Mouse (Mus musculus) heart, postnatal 4 days (tissue): ENCODE measurements around the gene Chat. TPM values are rescaled to one million over a fixed set of nuclear protein-coding genes. Genes with fewer than 3 reads are reported as not detected.

Source experiments
- DNase-seq: peaks from one replicate; pipeline ENCODE4 v3.0.0; 2021
- total RNA-seq, 2 experiments: library from RNA; stranded (reverse); gene quantifications; 2 replicates each; pipeline ENCODE4 v1.2.3; 2021

Chat gene
- total RNA-seq = not detected

DNA sequence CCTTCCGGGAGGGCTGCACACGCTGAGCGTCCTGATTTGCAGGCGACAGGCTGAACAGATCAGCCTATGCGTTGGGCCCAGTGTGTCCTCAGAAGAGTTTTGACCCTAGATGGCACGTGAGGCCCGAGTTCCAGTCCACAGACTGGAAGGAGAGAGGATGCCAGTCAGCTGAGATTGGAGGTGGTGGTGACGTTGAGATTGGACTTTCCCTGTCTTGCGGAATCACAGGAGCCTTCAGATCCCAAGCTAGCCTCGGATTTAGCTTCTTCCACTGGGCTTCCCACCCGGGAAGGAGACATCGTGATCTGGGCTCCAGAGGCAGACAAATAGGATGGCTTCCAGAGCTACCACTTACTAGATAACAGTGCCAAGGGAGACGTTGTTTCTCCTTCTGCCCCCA, at the start of gene Chat:
Gene Chat, minus strand, starts transcription at position 101 of the 400 bp plus-strand sequence.
- DNase-seq = no peak

DNA sequence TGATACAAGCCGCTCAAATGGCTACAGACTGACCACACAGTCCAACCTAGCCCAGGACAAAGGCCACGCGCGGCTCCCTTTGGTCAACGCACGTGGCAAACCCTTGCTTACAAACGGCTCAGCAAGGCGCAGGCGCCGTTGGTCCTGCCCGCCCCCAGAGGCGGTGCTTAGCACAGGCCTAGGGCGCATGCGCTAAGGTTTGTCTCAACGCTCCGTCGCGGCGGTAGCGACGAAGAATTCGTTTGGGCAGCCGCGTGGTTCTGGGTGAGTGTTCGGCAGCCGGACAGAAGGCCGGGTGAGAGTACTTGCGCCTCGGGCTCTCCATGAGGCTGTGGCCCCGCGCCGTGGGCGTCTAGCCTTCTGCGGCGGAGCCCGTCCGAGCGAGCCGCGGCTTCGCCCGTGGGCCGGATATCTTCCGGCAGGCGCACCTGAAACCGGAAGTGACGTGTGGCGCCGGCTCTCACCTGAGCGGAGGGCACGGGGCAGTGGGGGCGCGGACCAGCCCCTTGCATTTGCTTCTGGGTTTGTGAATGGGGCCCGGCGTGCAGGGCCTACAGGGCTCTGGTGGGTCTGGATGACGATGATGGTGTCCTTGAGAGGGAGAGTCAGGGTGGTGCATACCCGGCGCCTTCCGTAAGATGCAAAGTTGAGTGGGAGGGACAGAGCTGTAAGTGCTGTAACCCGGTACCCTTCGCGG, 47.7 kb upstream of the Chat start, which contains the start of gene Ercc6:
Gene Ercc6, plus strand, starts transcription at position 186 of the 697 bp plus-strand sequence.
- DNase-seq = peak; percentile 96

DNA sequence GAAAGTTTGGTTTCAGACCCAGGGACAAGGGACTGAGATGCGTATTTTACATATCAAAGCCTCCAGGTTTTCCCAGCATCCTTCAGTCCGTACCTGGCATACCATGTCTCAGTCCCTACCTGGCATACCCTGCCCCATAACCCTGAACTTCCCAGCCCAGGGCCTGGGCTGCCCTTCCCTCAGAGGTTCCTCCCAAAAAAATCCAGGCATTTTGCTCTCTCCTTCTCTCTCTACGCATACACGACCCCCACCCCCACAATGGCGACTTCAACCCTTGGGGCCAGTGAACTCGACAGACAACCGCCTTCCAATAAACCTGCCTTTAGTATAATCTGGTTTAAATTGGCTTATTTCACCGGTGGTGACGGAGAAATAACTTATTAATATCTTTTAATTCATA, 47.1 kb upstream of the Chat start:
- DNase-seq = no peak

DNA sequence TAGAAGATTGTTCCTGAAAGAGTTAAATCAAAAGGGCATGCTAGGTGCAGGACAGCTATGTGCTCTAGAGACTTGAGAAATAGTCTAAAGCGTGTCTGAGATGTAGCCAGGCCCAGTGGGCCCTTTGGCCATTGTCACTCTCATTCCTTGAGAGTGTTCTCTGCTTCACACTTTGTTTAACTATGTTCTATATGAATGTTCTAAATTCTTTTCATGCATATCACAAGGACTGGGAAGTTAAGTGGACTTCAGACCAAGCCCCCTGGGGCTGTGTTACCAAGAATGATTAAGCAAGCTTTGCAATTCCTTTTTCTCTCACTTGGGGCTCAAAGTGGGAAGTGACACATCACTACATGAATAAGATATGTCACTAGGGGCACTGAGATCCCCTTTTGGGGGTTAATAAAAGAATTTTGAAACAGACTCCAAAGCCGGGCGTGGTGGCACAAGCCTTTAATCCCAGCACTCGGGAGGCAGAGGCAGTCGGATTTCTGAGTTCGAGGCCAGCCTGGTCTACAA, 43.7 kb upstream of the Chat start:
- DNase-seq = no peak

DNA sequence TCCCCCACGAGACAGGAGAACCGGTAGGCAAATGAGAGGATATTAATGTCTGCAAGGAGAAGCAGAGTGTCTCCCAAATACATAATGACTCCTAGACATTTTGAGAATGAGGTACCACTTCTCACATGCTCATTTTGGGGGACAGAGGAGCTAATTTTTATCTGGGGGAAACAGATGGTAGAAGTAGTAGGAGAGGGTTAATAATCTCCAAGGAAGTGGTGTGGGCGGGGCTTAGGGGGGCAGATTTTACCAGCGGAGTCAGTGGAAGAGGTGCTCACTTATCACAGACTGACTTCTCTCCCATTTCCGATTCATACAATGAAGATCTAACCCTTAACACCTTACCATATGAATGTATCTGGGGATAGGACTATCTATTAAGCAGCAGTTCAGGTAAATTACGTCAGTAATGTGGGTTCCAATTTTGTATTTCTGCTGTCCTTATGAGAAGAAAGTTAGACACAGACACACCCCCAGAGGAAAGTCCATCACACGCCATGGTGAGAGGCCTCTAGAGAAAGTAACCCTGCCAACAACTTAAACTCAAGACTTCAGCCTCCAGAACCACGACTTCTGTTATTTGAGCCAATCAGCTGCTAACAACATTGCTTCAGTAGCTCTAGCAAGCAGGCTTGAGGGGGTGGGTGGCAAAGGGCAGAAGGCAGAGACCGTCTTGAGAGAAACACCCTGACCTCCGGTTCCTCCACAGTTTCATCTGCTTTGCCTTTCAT, 42.5 kb upstream of the Chat start:
- no peak for DNase-seq

DNA sequence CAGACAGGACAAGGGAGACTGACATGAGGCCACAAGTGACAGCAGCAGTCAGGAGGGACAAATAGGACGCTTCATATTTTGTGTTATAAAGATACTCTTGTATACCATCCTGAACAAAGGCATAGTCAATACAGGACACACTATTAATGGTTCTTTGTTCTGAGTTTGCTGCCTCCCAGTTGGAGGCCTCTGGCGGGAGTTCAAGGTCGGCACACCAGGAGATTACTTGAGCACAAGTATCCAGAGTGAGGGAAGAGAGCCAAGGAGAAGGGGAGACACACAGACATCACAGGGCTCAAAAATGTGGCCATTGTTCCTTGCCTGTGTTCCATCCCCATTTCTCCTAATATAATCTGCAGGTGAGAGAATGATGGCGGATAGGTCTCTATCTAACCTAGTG, 41.4 kb upstream of the Chat start:
- DNase-seq = no peak

DNA sequence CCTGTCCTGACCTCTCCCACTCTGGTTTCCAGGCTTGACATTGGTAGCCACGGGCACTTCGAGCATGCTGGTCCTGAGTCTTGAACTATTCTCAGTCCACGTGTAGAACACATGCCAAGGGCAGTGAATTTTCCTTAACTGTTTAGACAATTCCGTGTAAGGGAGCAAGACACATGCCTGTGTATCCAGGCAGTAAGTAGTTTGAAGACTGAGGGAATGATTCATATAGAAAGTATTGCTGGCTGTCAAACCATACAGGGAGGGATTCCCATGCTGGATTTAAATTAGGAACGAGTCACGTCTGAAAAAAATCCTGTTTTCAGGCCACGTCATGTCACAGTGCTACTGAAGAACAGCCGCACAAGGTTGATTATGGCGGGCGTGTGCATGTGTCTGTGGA, 40.5 kb upstream of the Chat start:
- no peak for DNase-seq

DNA sequence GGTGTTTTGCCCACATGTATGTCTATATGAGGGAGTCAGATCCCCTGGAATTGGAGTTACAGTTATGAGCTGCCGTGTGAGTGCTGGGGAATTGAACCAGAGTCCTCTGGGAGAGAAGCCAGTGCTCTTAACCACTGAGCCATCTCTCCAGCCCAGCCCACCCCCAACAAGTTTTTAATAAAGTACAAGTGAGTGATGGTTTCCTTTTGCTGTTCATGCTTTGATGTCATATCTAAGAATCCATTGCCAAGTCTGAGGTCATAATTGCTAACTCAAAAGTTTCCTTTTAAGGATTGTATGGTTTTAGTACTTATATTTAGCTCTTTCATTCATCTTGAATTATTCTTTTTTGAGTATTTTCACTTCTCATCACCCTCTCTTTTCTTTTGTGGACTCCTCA, 38.1 kb upstream of the Chat start:
- no peak for DNase-seq

DNA sequence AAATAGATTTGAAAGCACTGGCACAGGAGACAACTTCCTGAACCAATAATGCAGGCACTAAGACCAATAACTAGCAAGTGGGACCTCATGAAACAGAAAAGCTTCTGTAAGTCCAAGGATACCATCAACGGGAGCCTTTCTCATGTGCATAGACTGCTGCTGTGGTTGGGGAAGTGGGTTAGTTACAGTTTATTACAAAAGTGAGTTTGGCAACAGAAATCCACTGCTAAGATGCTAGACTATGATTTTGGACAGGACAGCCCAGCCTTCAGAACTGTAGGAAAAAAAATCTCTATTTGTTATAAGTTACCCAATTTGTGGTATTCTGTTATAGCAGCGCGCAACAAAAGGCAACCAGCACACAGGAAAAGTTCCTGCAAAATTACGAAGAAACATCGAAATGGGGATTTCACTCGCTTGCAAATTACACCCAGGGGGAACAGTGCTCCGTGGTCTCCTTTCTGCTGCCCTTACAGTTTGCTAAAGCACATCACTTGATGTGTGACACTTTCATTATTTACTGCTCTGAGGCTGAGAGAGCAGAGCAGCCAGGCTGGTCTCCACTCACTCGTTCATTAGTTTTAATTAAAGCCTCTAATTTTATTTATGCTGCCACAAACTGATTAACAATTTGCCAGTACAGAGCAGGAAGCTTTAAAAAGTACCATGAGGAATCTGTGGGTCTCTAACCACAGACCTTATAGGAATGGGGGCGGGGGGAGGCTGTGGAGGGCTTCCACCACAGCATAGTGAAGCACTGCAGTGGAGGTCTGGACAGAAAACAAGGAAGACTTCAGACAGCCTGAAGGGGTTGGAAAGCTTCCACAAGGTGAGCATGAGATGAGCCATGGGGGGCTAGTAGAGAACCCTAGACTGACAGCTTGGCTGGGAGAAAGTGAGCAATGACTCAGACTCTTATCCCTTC, 37.2 kb upstream of the Chat start:
- no peak for DNase-seq

DNA sequence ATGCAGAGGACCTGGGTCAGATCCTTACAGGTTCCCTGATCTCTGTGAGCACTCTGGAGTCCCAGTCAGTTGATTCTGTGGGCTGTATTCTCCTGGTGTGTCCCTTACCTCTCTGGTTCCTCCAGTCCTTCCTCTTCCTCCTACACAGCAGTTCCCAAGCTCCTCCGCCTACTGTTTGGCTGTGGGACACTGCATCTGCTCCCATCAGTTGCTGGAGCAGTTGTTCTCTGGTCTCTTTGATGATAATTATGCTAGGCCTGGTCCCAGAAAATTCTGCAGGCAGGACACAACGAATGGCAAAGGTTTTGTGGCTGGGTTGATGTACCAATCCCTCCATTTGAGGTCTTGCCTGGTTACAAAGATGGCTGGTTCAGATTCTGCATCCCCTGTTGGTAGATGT, 35.5 kb upstream of the Chat start:
- no peak for DNase-seq

DNA sequence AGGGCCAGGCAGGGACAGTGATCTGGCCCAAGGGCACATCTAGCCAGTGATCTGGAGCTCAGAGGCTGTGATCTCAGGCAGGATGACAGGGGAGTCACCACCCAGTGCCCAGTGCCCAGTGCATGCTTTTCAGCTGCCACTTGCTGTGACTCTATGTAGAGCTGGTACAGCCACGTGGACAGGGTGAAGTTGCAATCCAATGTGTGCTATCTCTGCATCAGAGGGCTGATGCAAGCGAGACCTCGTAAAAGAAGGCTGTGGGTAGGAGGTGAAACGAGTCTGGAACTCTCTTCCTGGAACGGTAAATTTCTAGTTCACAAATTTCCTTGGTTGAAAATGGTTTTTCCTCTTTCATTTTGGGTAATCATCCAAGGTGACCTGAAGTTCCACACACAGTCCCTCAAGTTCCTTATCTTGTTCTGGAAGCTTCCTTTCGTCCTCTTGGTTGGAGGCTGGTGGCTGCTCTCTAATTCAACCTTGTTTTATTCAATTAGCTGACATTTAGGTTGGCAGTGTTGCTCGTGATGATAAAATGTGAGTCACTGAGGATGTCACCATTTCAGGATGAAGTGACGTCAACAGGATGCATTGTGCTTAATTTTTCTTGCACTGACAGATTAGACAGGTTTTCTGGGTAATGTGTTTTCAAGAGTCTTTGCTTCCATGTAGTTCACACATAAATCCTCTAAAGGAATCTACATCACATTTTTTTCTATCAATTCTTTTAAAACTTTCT, 30.5 kb upstream of the Chat start:
- DNase-seq = no peak

DNA sequence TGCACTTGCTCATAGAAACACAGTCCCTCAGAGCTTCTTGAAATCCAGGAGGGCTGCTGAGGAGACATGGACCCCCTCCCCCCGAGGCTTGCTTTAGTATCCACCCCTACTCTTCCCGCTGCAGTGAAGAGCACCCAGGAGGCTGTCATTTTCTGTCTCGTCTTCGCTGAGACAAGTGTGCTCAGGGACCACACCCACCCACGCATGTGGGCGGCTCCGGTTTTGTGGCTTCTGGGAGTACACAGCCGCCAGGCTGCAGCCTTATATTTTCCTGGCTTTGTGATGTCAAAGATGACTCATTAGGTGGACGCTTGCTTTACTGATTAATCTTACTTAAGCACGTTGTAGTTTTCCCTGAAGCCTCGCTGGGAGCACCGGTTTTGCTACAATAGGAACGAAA, 26.7 kb upstream of the Chat start:
- no peak for DNase-seq

DNA sequence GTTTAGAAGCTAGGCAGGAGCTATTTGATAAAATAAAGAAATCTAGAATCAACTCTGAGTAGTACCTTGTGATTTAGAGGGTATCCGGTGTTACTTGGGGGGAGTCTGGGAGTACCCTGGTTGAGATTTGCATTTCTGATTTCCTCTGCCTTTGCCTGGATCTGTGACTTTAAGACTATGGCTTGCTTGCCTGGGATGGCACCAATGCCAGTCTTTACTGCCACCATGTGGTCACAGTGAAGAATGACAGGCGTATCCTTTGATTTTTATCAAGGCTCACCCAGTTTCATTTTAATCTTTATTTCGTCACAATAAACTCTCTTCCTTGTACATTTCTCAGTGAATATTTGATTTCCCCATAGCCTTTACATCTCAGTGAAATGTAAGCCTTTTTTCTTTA, 16.3 kb upstream of the Chat start:
- no peak for DNase-seq

DNA sequence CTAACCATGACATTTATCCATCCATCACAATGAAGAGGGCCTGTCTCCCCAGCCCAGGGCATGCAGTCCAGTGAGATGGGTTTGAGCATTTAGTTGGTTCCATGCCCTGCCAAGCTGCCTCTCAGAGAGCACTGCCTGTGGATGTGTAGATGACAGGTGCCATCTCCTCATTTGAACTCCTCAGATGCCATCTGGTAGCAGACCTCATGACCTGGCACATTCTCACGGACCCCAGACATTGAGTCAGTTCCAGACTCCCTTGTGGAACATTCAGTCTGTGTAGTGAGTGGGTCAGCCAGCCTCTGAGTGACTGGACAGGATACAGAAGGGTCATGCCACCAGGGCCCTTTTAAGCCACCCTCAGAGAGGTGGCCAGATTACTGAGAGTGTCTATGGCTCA, 11.8 kb upstream of the Chat start:
- no peak for DNase-seq

DNA sequence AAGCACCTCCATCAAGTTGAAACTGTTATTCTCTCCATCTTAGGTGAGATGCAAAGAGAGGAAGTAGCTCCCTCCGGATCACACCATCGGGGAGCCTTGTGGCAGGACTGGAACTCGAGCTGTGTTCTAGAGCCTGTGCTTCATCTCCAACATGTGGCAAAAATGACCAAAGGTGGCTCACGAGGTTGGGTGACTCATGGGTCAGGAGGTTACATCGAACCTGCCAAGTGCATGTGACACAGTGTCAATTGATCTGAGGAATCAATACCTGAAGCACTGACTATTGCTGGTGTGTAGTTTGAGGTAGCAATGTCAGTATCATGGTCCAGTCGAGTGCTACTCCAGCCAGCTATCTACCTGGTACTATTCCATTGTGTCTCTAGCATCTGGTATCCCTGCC, 10.8 kb upstream of the Chat start:
- DNase-seq = no peak

DNA sequence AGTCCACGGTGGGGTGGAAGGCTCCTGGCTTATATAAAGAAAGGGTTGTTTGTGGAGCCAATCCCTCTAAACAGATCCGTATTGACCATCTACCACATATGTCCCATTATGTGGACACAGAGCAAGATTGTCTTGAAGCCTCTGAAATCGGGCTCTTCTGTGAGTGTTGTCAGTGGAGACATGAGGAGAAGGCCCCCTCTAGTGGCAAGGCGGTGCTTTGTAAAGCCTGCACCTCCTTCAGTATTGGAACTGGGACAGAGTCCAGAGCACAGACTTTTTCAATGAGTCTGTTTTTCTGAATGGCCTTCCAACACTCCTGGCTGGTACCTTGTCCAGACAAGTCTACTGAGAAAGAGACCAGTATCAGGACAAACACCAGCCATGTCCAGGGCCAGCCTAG, 7.2 kb upstream of the Chat start:
- peak; percentile 67 for DNase-seq

DNA sequence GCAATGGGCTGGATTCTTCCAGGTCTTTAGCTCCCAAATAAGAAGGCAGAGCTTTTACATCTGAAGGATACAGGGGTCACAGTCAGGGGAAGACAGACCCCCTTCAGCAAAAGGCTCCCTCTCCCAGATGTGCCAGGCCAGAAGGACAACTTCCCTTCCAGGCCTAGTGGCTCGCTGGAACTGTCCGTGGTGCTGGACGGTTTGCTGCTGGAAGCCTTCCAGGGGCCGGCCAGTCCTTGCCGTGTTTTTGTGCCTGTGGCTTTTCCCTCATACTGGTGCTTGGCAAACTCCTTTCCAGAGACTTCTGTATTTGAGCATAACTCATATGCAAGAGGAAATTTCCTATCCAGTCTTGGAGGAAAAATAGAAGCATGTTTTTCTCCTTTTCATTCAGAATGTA, 1.8 kb upstream of the Chat start:
- DNase-seq = peak; percentile 81

DNA sequence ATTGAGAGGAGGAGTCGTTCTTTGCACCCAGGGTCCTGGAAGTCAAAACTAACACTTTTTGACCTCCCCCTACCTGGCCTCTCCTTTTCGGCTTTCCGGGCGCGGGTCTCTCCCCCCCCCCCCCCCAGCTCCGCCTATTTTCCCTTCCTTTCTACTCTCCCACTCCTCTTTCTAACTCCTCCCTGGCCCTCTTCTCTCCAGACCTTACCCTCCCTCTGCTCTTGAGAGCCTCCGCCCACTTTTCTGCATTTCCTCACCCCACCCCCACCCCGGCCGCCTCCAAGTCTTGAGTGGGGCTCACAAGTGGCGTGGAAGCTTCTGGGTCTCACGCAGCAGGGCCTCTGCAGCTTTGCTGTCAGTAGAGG, 301 bp downstream of the Chat start:
- no peak for DNase-seq

DNA sequence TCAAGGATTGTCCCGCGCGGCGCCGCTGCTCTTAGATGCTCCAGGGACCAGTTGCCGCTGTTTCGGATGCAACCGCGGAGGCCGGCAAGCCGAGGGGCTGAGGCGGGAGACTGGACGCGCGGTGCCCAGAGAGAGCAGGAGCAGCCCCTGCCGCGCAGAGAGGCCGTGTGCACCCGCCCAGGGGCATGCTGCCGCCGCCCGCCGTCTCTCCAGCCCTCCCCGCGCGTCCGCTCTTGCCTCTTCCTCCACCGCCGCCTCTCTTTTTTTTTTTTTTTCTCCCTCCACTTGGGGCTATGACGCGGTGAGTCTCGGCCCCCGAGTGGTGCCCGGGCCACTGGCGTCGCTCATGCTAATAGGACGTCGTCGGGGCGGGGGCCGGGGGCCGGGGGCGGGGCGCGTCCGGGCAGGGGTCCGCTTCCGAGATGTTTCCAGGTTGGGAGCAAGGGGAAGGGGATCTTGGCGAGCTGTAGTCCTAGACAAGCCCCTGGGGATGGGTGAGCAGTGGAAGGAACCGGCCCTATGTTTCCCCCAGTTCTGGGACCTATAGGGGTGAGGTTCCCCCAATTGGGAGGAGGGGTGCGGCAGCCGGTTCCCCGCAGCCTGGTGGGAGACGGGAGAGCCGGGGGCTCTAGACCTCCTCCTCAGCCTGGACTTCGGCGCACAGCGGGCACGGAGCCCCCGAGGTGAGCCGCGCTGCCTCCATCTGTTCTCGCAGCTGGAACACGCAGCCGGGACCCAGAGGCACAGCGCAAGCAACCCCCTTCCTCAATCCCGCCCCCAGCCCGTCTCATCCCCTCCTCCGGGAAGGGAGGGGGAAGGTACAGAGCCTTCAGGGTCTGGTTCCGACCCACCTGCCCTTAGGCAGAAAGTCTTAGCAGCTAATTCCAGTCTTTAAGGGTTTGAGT, 936 bp downstream of the Chat start, which contains the start of gene Slc18a3:
Gene Slc18a3, minus strand, starts transcription at position 250 of the 905 bp plus-strand sequence.
- no peak for DNase-seq

DNA sequence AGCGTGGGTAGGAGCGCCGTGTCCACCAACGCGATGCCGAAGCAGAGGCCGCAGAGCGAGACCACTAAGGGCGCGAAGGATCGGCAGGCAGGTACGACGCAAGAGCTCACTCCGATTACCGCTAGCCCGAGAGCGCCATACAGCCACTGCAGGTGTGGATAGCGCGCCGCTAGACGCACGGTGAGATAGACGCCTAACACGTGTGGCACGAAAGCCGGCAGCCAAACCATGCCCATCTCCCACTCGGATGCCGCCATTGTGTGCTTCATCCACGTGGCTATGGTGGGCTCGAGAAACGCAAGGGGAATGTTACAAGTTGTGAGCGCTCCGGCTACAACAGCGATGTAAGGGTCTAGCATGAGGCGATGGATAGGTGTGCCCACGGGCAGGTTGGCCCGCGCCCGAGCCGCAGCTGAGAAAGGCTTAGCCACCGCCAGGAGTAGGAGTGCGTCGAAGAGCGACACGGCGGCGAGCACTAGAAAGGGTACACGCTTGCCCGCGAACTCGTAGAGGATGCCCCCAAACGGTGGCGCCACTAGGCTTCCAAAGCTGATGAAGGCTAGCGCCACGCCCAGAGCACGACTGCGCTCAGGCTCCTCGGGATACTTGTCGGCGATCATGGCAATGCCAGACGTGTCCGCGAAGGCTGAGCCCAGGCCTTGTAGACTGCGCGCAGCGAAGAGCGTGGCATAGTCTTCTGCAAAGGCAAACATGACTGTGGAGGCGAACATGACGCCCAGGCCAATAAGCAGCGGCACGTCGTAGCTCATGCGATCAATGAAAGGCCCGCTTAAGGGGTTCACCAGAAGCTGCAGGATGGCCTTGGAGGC, 2.4 kb downstream of the Chat start:
- DNase-seq = no peak
